Mouse (Mus musculus) yolk sac, embryonic 10.5 days (tissue): ENCODE data around the gene Gm20662.

Experiments
- DNase-seq: peaks from one replicate; pipeline ENCODE4 v3.0.0-alpha.2; 2017; ENCODE audit warnings: low spot score

Gm20662 gene

GRCm38 (mm10) chr9:108054331-108055040 is 58.3 kb downstream of the Gm20662 start:
- DNase-seq: no peak

- no peak for DNase-seq
These were observed 58.9 kb downstream of the Gm20662 start for GRCm38 (mm10) chr9:108055061-108055460.

GRCm38 (mm10) chr9:108055661-108056237 is 59.6 kb downstream of the Gm20662 start:
- no peak for DNase-seq

GRCm38 (mm10) chr9:108056361-108057261 is 60.5 kb downstream of the Gm20662 start:
- no peak for DNase-seq

GRCm38 (mm10) chr9:108057262-108057562 is 61.1 kb downstream of the Gm20662 start:
- DNase-seq: no peak

GRCm38 (mm10) chr9:108058291-108058690 is 62.1 kb downstream of the Gm20662 start:
- no peak for DNase-seq

- DNase-seq: no peak
These were observed 66.0 kb downstream of the Gm20662 start for GRCm38 (mm10) chr9:108062142-108062541.

- DNase-seq: no peak
These were observed 67.2 kb downstream of the Gm20662 start for GRCm38 (mm10) chr9:108063361-108063760.

GRCm38 (mm10) chr9:108065491-108066011 is 69.4 kb downstream of the Gm20662 start:
- DNase-seq: no peak

- DNase-seq: no peak
These were observed 71.0 kb downstream of the Gm20662 start for GRCm38 (mm10) chr9:108067199-108067598.

GRCm38 (mm10) chr9:108067900-108068299 is 71.8 kb downstream of the Gm20662 start:
- peak; percentile 78 for DNase-seq

- no peak for DNase-seq
These were observed 72.9 kb downstream of the Gm20662 start for GRCm38 (mm10) chr9:108069007-108069406.

GRCm38 (mm10) chr9:108069529-108069928 is 73.4 kb downstream of the Gm20662 start:
- no peak for DNase-seq

- DNase-seq: no peak
These were observed 75.7 kb downstream of the Gm20662 start for GRCm38 (mm10) chr9:108071801-108072200.

- no peak for DNase-seq
These were observed 76.4 kb downstream of the Gm20662 start for GRCm38 (mm10) chr9:108072481-108072924.

GRCm38 (mm10) chr9:108073141-108073930 is 77.2 kb downstream of the Gm20662 start:
- DNase-seq: no peak

GRCm38 (mm10) chr9:108080168-108080567 is 84.0 kb downstream of the Gm20662 start, which contains the start of gene Mst1:
Mst1 (plus strand) TSS chr9:108080436.
- DNase-seq: no peak

GRCm38 (mm10) chr9:108082549-108082948 is 86.4 kb downstream of the Gm20662 start:
- DNase-seq: no peak

- DNase-seq: no peak
These were observed 86.9 kb downstream of the Gm20662 start, which contains the start of gene Rnf123 for GRCm38 (mm10) chr9:108082988-108083431. Rnf123 (minus strand) TSS chr9:108083346.

GRCm38 (mm10) chr9:108083561-108083960 is 87.4 kb downstream of the Gm20662 start:
- no peak for DNase-seq

- no peak for DNase-seq
These were observed 89.1 kb downstream of the Gm20662 start for GRCm38 (mm10) chr9:108085261-108085660.
